Mouse (Mus musculus): ENCODE data around the gene Cyb5b. TPM values are rescaled to one million over a fixed set of nuclear protein-coding genes. Genes with fewer than 3 reads are reported as not detected.

Gene Cyb5b
- polyA plus RNA-seq, 1 experiment from 2014 or later = 88.1 TPM

DNA sequence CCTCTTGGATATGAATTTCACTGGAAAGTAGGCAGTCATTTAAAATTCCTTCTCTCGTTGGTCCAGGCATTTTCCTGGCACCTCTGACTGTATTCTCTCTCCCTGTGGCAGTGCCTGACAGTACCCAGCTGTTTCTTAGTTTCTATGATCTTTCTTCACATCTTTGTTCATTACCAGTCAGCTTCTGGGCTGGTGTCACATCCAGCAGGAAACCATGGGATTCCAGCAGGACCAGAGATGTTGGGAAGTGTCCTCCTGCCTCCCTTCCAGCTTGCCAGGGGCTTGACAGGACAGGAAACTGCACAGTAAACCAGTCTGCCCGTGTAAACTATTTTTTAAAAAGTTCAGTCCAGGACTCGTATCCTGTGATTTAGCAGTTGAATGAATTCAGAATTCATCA is 34.6 kb downstream of the Cyb5b start:
- no peak for ATAC-seq (ENCODE audit: insufficient number of reproducible peaks, low FRiP score)
- Histone ChIP-seq H3K4me1 (replicated peaks) (no peaks in the 10 kb centered on the region), H3K36me3 (peaks cover 54% of the 10 kb centered on the region), H3K9ac (no peak overlapping the region), H3K9me3 (replicated peaks) (no peaks in the 10 kb centered on the region; the same call in 1 of the 2 replicates), H3K4me2 (no peak overlapping the region), H3K27me3 (replicated peaks) (no peaks in the 10 kb centered on the region), H3K27ac (ENCODE audit: poor library complexity, severe bottlenecking) (no peak overlapping the region), H3K4me3 (no peak overlapping the region)
- WGBS = 63% methylated on average over 3 of the region's 3 CpGs

DNA sequence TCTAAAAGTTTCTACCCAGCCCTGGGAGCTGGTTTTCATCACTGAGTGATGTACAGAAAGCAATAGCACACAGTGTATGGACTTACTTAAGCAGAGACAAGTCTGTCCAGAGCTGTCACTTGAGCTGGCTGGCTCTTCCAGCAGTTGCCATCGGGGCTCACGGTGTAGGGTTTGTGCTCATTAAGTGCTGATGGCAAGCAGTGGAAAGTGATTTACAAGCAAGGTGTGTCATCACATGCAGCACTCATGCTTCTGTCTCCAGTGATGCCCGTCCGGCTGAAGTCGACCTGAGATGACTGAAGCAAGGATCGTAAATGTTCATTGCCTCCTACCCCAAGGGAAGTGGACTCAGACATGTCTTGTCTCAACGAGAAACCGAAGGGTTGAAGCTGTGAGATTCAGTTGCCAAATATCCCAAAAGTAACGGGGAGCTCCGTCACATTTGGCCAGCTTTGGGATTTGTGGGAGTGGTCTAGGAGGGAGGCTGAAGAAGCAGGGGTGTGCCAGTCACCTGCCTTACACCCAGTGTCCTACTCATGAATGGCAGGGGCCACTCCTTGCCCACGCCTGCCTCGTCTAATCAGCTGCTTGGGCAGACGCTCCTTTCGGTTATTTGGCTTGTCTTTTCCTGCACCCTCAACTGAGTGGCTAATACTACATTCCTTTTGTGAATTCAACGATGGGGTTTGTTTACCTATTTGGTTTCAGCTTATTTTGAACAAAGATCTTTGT is 36.4 kb downstream of the Cyb5b start:
- H3K4me3 ChIP-seq = no peak overlapping the region
- no peaks in the 10 kb centered on the region; the same call in 1 of the 2 replicates for H3K9me3 ChIP-seq (replicated peaks)
- WGBS = 73% methylated on average over 15 of the region's 15 CpGs
- no peaks in the 10 kb centered on the region for H3K27me3 ChIP-seq (replicated peaks)
- no peaks in the 10 kb centered on the region for H3K4me1 ChIP-seq (replicated peaks)
- H3K9ac ChIP-seq = no peak overlapping the region
- ATAC-seq (ENCODE audit: insufficient number of reproducible peaks, low FRiP score) = no peak
- H3K27ac ChIP-seq (ENCODE audit: poor library complexity, severe bottlenecking) = no peak overlapping the region
- no peak overlapping the region for H3K4me2 ChIP-seq
- peaks cover 37% of the 10 kb centered on the region for H3K36me3 ChIP-seq

DNA sequence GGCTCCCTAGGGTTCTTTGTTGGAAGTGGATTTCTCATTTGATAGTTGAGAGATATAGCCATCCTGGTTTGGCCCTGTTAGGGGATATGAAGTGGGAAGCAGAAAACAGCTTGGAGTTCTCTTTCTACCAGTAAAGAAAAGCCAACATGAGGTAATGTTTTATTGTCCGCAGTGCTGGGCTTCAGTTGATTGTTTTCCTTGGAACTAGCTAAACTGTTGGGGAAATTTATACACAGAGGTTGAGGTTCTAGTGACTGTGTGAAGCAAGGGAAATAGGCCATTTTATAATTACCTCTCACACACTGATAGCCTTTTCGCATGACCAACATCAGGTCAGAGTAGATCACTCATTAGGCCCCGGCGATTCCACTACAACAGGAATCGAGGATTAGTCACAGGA is 37.2 kb downstream of the Cyb5b start:
- Histone ChIP-seq H3K9me3 (replicated peaks) (no peaks in the 10 kb centered on the region), H3K4me2 (no peak overlapping the region), H3K27ac (ENCODE audit: poor library complexity, severe bottlenecking) (no peak overlapping the region), H3K27me3 (replicated peaks) (no peaks in the 10 kb centered on the region), H3K36me3 (peaks cover 31% of the 10 kb centered on the region), H3K4me1 (replicated peaks) (0 out of 2 replicates have a peak, but pooled peaks cover under 1% of the 10 kb centered on the region), H3K4me3 (no peak overlapping the region), H3K9ac (no peak overlapping the region)
- ATAC-seq (ENCODE audit: insufficient number of reproducible peaks, low FRiP score) = no peak
- 78% methylated on average over 5 of the region's 5 CpGs for WGBS

DNA sequence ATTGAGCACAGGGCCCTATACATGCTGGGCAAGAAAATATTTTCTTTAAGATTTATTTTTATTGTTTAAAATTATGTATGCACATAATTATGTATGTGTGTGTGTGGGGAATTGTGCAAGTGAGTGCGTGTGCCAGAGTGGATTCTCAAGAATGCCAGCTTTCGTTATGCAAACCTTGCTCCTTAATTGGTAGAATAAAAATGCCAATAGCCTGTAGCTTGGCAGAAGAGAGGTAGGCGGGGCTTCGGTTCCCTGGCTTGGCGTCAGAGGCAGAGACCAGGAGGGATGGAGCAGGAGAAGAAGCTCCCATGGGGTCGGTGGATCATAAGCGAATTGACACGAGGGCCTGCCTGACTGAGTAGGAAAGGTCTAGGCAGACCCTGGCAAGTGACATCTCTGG is 42.2 kb downstream of the Cyb5b start:
- H3K4me2 ChIP-seq = no peak overlapping the region
- no peak overlapping the region for H3K27ac ChIP-seq (ENCODE audit: poor library complexity, severe bottlenecking)
- 65% methylated on average over 8 of the region's 8 CpGs for WGBS
- H3K4me3 ChIP-seq = no peak overlapping the region
- 0 out of 2 replicates have a peak, but pooled peaks cover 3% of the 10 kb centered on the region for H3K4me1 ChIP-seq (replicated peaks)
- H3K9ac ChIP-seq = no peak overlapping the region
- H3K9me3 ChIP-seq (replicated peaks) = no peaks in the 10 kb centered on the region
- H3K27me3 ChIP-seq (replicated peaks) = no peaks in the 10 kb centered on the region
- no peaks in the 10 kb centered on the region for H3K36me3 ChIP-seq
- ATAC-seq (ENCODE audit: insufficient number of reproducible peaks, low FRiP score) = no peak

DNA sequence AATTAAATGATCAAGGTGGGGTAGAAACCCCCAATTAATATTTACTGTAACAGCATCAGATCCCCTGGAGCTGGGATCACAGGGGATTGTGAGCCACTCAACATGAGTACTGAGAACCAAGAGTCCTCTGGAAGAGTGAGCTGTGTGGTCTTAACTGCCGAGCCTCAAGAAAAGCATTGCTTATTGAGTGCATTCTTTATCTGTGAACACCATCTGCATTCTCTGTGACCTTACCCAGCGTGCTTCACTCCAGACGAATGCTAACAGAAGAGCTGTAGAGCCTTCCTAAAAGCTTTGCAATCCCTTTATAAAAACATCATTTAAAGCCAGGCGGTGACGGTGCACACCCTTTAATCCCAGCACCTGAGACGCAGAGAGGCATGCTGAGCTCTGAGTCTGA is 42.9 kb downstream of the Cyb5b start:
- no peak overlapping the region for H3K4me2 ChIP-seq
- WGBS = 70% methylated on average over 6 of the region's 6 CpGs
- no peaks in the 10 kb centered on the region for H3K27me3 ChIP-seq (replicated peaks)
- ATAC-seq (ENCODE audit: insufficient number of reproducible peaks, low FRiP score) = no peak
- H3K36me3 ChIP-seq = no peaks in the 10 kb centered on the region
- H3K4me1 ChIP-seq (replicated peaks) = 0 out of 2 replicates have a peak, but pooled peaks cover 3% of the 10 kb centered on the region
- H3K4me3 ChIP-seq = no peak overlapping the region
- H3K9me3 ChIP-seq (replicated peaks) = no peaks in the 10 kb centered on the region
- no peak overlapping the region for H3K9ac ChIP-seq
- H3K27ac ChIP-seq (ENCODE audit: poor library complexity, severe bottlenecking) = no peak overlapping the region

DNA sequence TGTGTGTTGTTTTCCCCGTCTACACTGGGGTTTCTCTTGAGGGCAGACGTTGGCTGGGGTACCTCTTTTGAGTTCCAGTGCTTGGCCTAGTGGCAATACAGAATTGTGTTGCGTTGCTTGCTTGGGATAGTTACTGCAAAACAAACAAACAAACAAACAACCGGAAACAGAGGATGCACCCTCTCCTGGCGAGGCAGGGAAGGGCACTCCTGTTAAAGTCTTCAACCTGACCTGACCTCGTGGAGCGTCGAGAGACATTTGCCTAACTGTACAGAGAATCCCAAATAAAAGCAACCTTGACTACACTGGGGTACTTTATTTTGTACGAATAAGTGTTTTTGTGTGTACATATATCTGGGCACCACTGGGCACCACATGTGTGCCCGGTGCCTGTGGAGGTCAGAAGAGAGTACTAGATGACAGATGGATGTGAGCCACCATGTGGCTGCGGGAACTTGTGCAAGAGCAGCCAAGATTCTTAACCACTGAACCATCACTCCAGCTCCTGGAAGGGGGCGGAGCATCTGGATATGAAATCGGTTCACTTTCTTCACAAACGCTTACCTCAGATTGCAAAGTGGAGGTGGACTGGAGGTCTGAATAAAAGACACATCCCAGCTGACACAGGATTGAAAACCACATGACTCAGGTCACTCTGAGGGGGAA is 44.5 kb downstream of the Cyb5b start:
- no peaks in the 10 kb centered on the region for H3K27me3 ChIP-seq (replicated peaks)

DNA sequence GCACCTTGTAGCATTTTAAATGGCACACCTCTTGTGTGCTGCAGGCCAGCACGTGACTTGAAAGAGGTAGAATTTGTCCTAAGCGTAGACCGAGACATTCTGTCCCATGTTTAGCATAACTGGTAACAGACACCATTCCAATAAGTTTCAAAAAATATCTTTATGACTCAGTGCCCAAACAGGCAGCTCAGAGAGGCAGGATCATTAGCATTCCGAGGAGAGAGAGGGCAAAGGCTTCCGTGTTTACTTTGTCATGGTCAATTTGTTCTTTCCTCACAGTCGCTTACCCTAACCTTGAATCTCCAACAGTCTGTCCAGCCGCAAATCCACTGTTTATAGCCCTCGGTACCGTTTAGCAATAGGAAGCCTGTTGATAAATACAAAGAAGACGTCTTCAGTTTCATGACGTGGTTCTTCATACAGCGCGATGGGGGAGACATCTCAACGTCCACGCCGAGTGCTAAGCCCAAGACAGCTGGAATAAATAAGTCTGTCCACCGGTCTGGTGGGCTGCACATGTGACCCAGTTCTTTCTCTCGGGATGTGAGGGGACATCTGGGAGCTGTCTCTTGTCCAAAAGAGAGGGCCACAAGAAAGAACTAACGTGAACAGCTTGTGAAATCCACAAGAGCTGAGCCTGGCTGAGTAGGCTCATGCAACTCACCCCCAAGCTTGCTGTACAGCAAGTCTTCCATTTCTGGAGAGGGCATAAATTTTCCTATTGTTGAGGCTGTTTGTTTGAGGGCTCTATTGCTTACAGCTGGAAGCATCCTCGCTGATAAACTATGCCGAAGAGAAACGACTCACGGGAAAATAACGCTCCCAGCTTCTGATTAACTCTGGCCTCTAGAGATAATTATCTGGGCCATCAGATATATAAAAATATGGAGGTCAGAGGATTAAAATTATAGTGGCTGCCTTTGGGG is 47.7 kb downstream of the Cyb5b start:
- 75% methylated on average over 24 of the region's 24 CpGs for WGBS
- no peaks in the 10 kb centered on the region for H3K36me3 ChIP-seq
- H3K27me3 ChIP-seq (replicated peaks) = 0 out of 2 replicates have a peak, but pooled peaks cover 3% of the 10 kb centered on the region
- peaks cover 5% of the 10 kb centered on the region; the same call in 1 of the 2 replicates for H3K9me3 ChIP-seq (replicated peaks)
- no peak overlapping the region for H3K27ac ChIP-seq (ENCODE audit: poor library complexity, severe bottlenecking)
- no peak for ATAC-seq (ENCODE audit: insufficient number of reproducible peaks, low FRiP score)
- H3K4me1 ChIP-seq (replicated peaks) = peaks cover 5% of the 10 kb centered on the region; the same call in 1 of the 2 replicates
- no peak overlapping the region for H3K4me3 ChIP-seq
- no peak overlapping the region for H3K4me2 ChIP-seq
- H3K9ac ChIP-seq = no peak overlapping the region

More for the DNA sequence above, 44.5 kb downstream of the Cyb5b start:
- H3K4me2 ChIP-seq = no peak overlapping the region
- no peaks in the 10 kb centered on the region for H3K9me3 ChIP-seq (replicated peaks)
- no peak overlapping the region for H3K9ac ChIP-seq
- no peak for ATAC-seq (ENCODE audit: insufficient number of reproducible peaks, low FRiP score)
- no peaks in the 10 kb centered on the region for H3K36me3 ChIP-seq
- no peak overlapping the region for H3K27ac ChIP-seq (ENCODE audit: poor library complexity, severe bottlenecking)
- no peak overlapping the region for H3K4me3 ChIP-seq
- 87% methylated on average over 14 of the region's 14 CpGs for WGBS
- H3K4me1 ChIP-seq (replicated peaks) = 0 out of 2 replicates have a peak, but pooled peaks cover 3% of the 10 kb centered on the region

DNA sequence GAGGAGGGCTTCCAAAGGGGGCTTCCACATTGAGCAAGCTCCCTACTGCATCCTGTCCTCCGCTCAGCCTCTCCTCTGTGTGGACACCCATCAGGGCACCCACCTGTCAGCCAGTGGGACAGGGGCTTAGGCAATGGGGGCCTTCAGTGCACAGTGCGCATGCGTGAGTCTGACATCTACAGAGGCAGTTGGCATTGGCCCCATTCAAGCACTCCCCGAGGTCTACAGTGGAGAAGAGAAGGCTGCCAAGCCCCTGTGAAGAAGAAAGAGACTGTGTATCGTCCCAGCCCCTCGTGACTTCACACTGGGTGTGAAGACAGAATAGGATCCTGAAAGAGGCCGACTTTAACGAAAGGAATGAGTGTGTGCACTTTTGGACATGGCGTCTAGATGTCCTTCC is 54.7 kb downstream of the Cyb5b start:
- Histone ChIP-seq H3K9me3 (replicated peaks) (peaks cover 5% of the 10 kb centered on the region; the same call in 1 of the 2 replicates), H3K9ac (no peak overlapping the region), H3K36me3 (no peaks in the 10 kb centered on the region), H3K4me3 (no peak overlapping the region), H3K27me3 (replicated peaks) (0 out of 2 replicates have a peak, but pooled peaks cover under 1% of the 10 kb centered on the region), H3K27ac (ENCODE audit: poor library complexity, severe bottlenecking) (no peak overlapping the region), H3K4me1 (replicated peaks) (peaks cover 37% of the 10 kb centered on the region), H3K4me2 (no peak overlapping the region)
- 82% methylated on average over 9 of the region's 9 CpGs for WGBS
- ATAC-seq (ENCODE audit: insufficient number of reproducible peaks, low FRiP score) = no peak

DNA sequence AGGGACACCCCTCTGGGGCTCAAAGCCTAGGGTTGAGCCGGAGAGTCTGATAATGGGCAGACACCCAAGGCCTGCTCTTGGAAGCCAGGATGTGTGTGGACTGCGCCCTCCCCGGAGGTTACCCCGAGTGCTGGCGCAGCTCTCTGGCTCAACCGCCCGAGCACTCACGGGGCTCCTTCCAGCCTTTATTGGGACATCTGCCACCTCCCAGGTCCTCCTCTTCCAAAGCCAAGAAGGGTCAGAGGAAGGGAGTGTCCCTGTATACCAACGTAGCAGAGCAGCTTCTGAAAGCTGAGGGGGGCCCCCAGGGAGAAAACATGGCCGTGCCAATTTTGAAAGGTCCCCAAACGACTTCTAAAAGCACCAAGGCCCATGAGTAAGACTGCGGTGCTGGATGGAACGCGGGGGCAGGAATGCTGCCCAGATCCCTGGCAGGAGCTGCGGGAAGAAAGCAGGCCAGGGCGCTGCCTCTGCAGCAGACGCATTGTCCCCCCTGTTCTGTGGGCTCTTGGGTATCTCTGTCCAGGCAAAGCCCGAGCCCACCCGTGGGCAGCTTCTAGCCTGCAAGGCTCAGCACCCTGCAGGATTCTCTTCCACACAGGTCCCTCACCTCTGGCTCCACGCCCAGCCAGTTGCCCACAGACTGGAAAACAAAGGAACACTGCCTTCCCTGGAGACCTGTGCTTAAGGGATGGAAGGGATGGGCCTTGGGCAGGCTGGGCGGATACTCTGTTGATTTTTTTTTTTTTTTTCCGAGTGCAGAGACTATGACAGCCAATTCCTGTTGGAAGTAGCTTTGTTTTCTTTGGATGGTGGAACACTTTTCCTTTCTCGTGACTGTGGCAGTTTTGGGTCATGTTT is 55.5 kb downstream of the Cyb5b start:
- peak; percentile 81 for ATAC-seq (ENCODE audit: insufficient number of reproducible peaks, low FRiP score)
- no peaks in the 10 kb centered on the region for H3K27me3 ChIP-seq (replicated peaks)
- no peaks in the 10 kb centered on the region for H3K36me3 ChIP-seq
- no peak overlapping the region for H3K9ac ChIP-seq
- no peak overlapping the region for H3K4me3 ChIP-seq
- no peak overlapping the region for H3K4me2 ChIP-seq
- 67% methylated on average over 23 of the region's 23 CpGs for WGBS
- peaks cover 5% of the 10 kb centered on the region; the same call in 1 of the 2 replicates for H3K9me3 ChIP-seq (replicated peaks)
- H3K4me1 ChIP-seq (replicated peaks) = peaks cover 37% of the 10 kb centered on the region
- peak overlapping the region; percentile 72 for H3K27ac ChIP-seq (ENCODE audit: poor library complexity, severe bottlenecking)

DNA sequence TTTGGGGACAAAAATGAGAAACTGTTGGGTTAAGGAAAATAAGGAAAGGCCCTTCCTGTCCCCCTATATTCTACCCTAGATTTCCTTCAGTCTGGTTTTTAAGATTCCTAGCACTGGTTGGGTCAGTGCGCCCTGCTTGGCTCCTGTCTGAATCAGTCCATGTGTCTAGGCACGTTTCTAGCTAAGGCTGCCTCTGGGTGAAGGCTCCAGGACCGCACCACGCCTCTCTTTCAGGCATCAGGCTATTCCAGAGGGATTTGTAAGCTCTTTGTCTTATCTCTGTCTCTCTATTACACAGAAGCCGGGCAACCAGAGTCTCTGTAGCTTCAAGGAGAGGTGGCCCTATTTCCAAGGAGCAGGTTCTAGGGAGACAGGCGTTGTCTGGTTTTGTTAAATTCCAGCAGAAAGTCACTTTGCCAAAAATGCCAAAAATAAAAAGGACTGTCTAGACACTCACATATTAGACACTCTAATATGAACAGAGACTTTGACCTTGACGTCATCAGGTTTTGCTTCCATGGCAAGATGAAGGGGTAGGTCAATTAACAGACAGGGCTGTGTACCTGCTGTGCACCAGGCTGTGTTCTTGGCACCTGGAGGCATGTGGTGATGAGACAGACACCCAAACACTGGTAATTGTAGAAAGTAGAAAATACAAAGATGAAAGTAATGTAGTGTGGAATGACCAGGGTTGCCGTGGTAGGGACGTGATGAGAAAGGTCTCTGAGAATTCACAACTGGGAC is 56.5 kb downstream of the Cyb5b start:
- WGBS = 55% methylated on average over 9 of the region's 9 CpGs
- Histone ChIP-seq H3K27me3 (replicated peaks) (no peaks in the 10 kb centered on the region), H3K9me3 (replicated peaks) (no peaks in the 10 kb centered on the region), H3K4me2 (no peak overlapping the region), H3K36me3 (no peaks in the 10 kb centered on the region), H3K27ac (ENCODE audit: poor library complexity, severe bottlenecking) (peak overlapping the region; percentile 52; the same call in 1 of the 2 replicates), H3K9ac (no peak overlapping the region), H3K4me3 (no peak overlapping the region), H3K4me1 (replicated peaks) (peaks cover 37% of the 10 kb centered on the region)
- no peak for ATAC-seq (ENCODE audit: insufficient number of reproducible peaks, low FRiP score)
